Mouse (Mus musculus) CH12.LX (cell line): ENCODE measurements at regions not wholly inside any gene's neighbourhood (a gene's known extent, or its start where the extent isn't known, plus 50 kb on each side); places are given as distances from the start of the nearest gene placed in this dataset.

Experiments used
- CTCF ChIP-seq, 2 experiments: IDR thresholded peaks in 1 of 2; conservative IDR thresholded peaks in 1 of 2; 2 replicates each; pipeline ENCODE4 v1.5.1; 2011 to 2012; ENCODE audit warnings: low read depth in 2 of 2, low read length in 2 of 2, improper control_type of control experiment in 1 of 2, inconsistent platforms in 1 of 2, mild to moderate bottlenecking in 1 of 2, moderate library complexity in 1 of 2
- GABPA ChIP-seq: IDR thresholded peaks from 2 replicates; pipeline ENCODE4 v1.6.1; 2012; ENCODE audit warnings: low read depth, low read length, improper control_type of control experiment, inconsistent platforms; ENCODE audit not compliant: insufficient replicate concordance
- HCFC1 ChIP-seq: IDR thresholded peaks from 2 replicates; pipeline ENCODE4 v1.6.1; 2012; ENCODE audit warnings: low read depth, mild to moderate bottlenecking, inconsistent platforms, low read length, improper control_type of control experiment
- KAT2A ChIP-seq: IDR thresholded peaks from 2 replicates; pipeline ENCODE4 v1.6.1; 2012; ENCODE audit warnings: low read length, improper control_type of control experiment, inconsistent platforms; ENCODE audit not compliant: insufficient replicate concordance
- POLR2A ChIP-seq: IDR thresholded peaks from 2 replicates; pipeline ENCODE4 v1.6.1; 2011; ENCODE audit warnings: low read depth, mild to moderate bottlenecking, improper control_type of control experiment, low read length
- RAD21 ChIP-seq: IDR thresholded peaks from 2 replicates; pipeline ENCODE4 v1.6.1; 2011; ENCODE audit warnings: low read depth, mild to moderate bottlenecking, low read length, improper control_type of control experiment, moderate library complexity
- ZC3H11A ChIP-seq: IDR thresholded peaks from 2 replicates; pipeline ENCODE4 v1.6.1; 2012; ENCODE audit warnings: low read depth, mild to moderate bottlenecking, inconsistent platforms, low read length, improper control_type of control experiment
- ZMIZ1 ChIP-seq: IDR thresholded peaks from 2 replicates; pipeline ENCODE4 v1.6.1; 2012; ENCODE audit warnings: low read depth, mild to moderate bottlenecking, inconsistent platforms, low read length, improper control_type of control experiment

- TF ChIP-seq ZC3H11A (no peak), ZMIZ1 (no peak), CTCF (conservative IDR thresholded peaks at IDR 0.05 in 1 of 2, IDR thresholded peaks at IDR 0.05 in 1 of 2; ENCODE audit: low read depth in 2 of 2, low read length in 2 of 2) (no peak), POLR2A (no peak), HCFC1 (no peak), KAT2A (no peak), RAD21 (no peak), GABPA (no peak)
Measured at GRCm38 (mm10) chr6:100971462-100971955, 138.1 kb downstream of the Ppp4r2 start.
